Mouse (Mus musculus): Measurements from ENCODE around the gene Slc24a4.

DNA sequence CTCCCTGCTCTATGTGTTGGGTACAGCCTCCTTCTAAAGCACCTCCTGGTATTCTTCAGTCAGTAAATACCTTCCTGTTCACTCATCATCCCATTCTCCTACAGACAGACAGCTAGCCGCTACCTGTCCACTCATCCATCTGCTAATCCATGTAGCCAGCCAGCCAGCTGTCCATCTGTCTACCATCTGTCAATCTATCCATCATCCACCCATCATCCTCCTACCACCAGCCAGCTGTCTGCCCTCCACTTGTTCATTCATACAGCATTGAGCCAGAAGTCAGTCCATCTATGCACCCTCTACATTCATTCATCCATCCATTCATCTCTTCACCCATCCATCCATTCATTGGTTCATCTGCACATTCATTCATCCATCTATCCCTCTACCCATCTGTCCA is 161.0 kb downstream of the Slc24a4 start:
- no peak for TF ChIP-seq CTCF (IDR thresholded peaks at IDR 0.05; ENCODE audit: low read depth, low read length)
- no peak for TF ChIP-seq POLR2A (IDR thresholded peaks at IDR 0.05; ENCODE audit: extremely low read depth, insufficient read depth, low read length)
